Mouse (Mus musculus): ENCODE results near the gene Gfod2. TPM values are rescaled to one million over a fixed set of nuclear protein-coding genes. Genes with fewer than 3 reads are reported as not detected.

Gene Gfod2
- total and polyA plus RNA-seq, 2 experiments from 2014 or later = 53.1 to 53.8 TPM

GRCm38 (mm10) chr8:105768485-105769257 is 10.2 kb upstream of the Gfod2 start:
- no peaks in the 10 kb centered on the region for H3K4me1 ChIP-seq (ENCODE audit: insufficient read depth, low read length)
- H3K36me3 ChIP-seq (ENCODE audit: insufficient read depth, low read length) = peaks cover 47% of the 10 kb centered on the region
- ATAC-seq = no peak
- no peak for TF ChIP-seq CTCF (IDR thresholded peaks at IDR 0.05; ENCODE audit: low read depth)
- no peaks in the 10 kb centered on the region for H3K27me3 ChIP-seq (ENCODE audit: insufficient read depth, low read length)
- H3K9me3 ChIP-seq (ENCODE audit: low read length) = no peaks in the 10 kb centered on the region
- WGBS = 93% methylated on average over 5 of the region's 5 CpGs
- no peak overlapping the region for H3K9ac ChIP-seq (replicated peaks; ENCODE audit: low read length)
- H3K4me3 ChIP-seq (ENCODE audit: low read length) = no peak overlapping the region
- no peak overlapping the region for H3K27ac ChIP-seq
- DNase-seq (ENCODE audit: low spot score) = no peak
- no peak overlapping the region for H3K4me2 ChIP-seq (ENCODE audit: low read depth, low read length)

- DNase-seq (ENCODE audit: low spot score) = no peak
- Histone ChIP-seq H3K27me3 (ENCODE audit: insufficient read depth, low read length) (no peaks in the 10 kb centered on the region), H3K27ac (peak overlapping the region; percentile 93), H3K36me3 (ENCODE audit: insufficient read depth, low read length) (no peaks in the 10 kb centered on the region), H3K4me2 (ENCODE audit: low read depth, low read length) (peak overlapping the region; percentile 62), H3K9me3 (ENCODE audit: low read length) (no peaks in the 10 kb centered on the region), H3K4me3 (ENCODE audit: low read length) (peak overlapping the region; percentile 97), H3K9ac (replicated peaks; ENCODE audit: low read length) (peak overlapping the region; percentile 80), H3K4me1 (ENCODE audit: insufficient read depth, low read length) (0 out of 2 replicates have a peak, but pooled peaks cover 5% of the 10 kb centered on the region)
- ATAC-seq = no peak; the same call in 1 of the 2 replicates
- no peak for TF ChIP-seq CTCF (IDR thresholded peaks at IDR 0.05; ENCODE audit: low read depth)
- WGBS = under 1% methylated on average over 12 of the region's 12 CpGs
These were observed 628 bp downstream of the Gfod2 start for GRCm38 (mm10) chr8:105757796-105758276.

DNA sequence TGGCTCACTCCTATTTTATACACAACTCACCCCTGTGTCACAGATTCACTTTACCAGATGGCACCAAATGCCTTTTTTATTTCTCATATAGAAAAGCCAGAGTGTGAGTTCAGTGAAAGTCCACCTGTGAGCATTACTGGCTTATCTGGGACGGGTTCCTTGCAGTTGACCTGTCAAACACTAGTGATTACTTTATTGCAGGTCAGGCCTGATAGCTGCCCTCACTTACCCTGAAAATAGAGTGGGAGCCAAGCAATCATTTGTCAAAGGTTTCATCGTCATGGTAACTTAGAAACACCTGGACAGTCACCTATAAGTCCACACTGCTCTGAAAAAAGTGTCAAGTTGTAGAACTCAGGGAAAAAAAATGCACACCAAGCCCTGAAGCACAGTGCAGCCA is 3.8 kb downstream of the Gfod2 start:
- no peak for DNase-seq (ENCODE audit: low spot score)
- no peak for ATAC-seq
- no peaks in the 10 kb centered on the region for H3K9me3 ChIP-seq (ENCODE audit: low read length)
- no peak overlapping the region for H3K27ac ChIP-seq
- no peaks in the 10 kb centered on the region for H3K27me3 ChIP-seq (ENCODE audit: insufficient read depth, low read length)
- 79% methylated on average over 2 of the region's 2 CpGs for WGBS
- H3K4me2 ChIP-seq (ENCODE audit: low read depth, low read length) = no peak overlapping the region
- no peaks in the 10 kb centered on the region for H3K36me3 ChIP-seq (ENCODE audit: insufficient read depth, low read length)
- peaks cover 11% of the 10 kb centered on the region for H3K4me1 ChIP-seq (ENCODE audit: insufficient read depth, low read length)
- TF ChIP-seq CTCF (IDR thresholded peaks at IDR 0.05; ENCODE audit: low read depth) = no peak
- H3K9ac ChIP-seq (replicated peaks; ENCODE audit: low read length) = no peak overlapping the region
- no peak overlapping the region for H3K4me3 ChIP-seq (ENCODE audit: low read length)

DNA sequence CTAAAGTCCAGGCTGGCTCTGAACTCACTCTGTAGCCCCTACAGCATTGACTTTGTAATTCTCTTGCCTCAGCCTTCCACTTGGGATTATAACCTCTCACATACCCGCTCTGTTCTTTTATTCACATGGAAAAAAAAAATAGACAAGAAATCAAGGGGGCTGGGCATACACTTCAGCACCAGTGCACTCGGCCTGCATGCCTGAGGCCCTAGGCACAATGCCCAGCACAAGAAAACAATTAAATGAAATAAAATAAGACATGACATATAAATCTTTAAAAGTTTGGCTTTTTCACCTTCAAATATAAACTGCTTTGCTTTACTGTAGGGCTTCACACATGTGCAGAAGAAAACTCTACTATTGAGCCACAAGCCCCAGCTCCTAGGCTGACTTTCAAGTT is 4.5 kb downstream of the Gfod2 start:
- no peaks in the 10 kb centered on the region for H3K9me3 ChIP-seq (ENCODE audit: low read length)
- H3K27me3 ChIP-seq (ENCODE audit: insufficient read depth, low read length) = no peaks in the 10 kb centered on the region
- no peak overlapping the region for H3K27ac ChIP-seq
- no peak for DNase-seq (ENCODE audit: low spot score)
- no peak overlapping the region for H3K4me3 ChIP-seq (ENCODE audit: low read length)
- no peak overlapping the region for H3K4me2 ChIP-seq (ENCODE audit: low read depth, low read length)
- H3K36me3 ChIP-seq (ENCODE audit: insufficient read depth, low read length) = no peaks in the 10 kb centered on the region
- 44% methylated on average over 2 of the region's 2 CpGs for WGBS
- TF ChIP-seq CTCF (IDR thresholded peaks at IDR 0.05; ENCODE audit: low read depth) = no peak
- no peak overlapping the region for H3K9ac ChIP-seq (replicated peaks; ENCODE audit: low read length)
- peaks cover 11% of the 10 kb centered on the region for H3K4me1 ChIP-seq (ENCODE audit: insufficient read depth, low read length)
- ATAC-seq = no peak

DNA sequence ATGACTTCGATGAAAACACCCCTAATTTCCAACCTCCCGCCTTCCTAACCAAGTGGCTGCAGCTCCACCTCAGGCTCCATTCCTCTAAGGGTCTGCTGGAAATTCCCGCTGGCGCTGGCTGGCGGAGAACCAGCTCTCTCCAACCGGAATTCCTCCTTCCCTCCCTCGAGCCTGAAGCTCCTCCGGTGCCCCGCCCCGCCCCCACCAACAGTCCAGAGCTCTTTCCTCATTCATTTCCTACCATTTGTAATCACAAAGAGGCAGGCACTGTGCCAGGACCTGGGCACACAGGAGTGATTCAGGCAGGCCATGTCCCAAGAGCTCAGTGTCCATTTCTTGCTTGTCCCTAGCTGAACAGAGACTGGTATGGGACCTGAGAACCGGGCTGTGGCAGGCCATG is 7.9 kb downstream of the Gfod2 start:
- peak overlapping the region; percentile 27 for H3K4me2 ChIP-seq (ENCODE audit: low read depth, low read length)
- peaks cover 7% of the 10 kb centered on the region for H3K4me1 ChIP-seq (ENCODE audit: insufficient read depth, low read length)
- H3K27ac ChIP-seq = peak overlapping the region; percentile 2; the same call in 1 of the 2 replicates
- H3K9ac ChIP-seq (replicated peaks; ENCODE audit: low read length) = peak overlapping the region; percentile 26; the same call in 1 of the 2 replicates
- DNase-seq (ENCODE audit: low spot score) = peak; percentile 75
- no peaks in the 10 kb centered on the region for H3K36me3 ChIP-seq (ENCODE audit: insufficient read depth, low read length)
- H3K4me3 ChIP-seq (ENCODE audit: low read length) = no peak overlapping the region
- no peak for TF ChIP-seq CTCF (IDR thresholded peaks at IDR 0.05; ENCODE audit: low read depth)
- WGBS = 9% methylated on average over 11 of the region's 11 CpGs
- no peaks in the 10 kb centered on the region for H3K27me3 ChIP-seq (ENCODE audit: insufficient read depth, low read length)
- 0 out of 2 replicates have a peak, but pooled peaks have one; percentile 21 for ATAC-seq
- H3K9me3 ChIP-seq (ENCODE audit: low read length) = no peaks in the 10 kb centered on the region

GRCm38 (mm10) chr8:105743301-105743700 is 15.2 kb downstream of the Gfod2 start:
- no peak overlapping the region for H3K4me3 ChIP-seq (ENCODE audit: low read length)
- H3K9me3 ChIP-seq (ENCODE audit: low read length) = no peaks in the 10 kb centered on the region
- H3K27me3 ChIP-seq (ENCODE audit: insufficient read depth, low read length) = no peaks in the 10 kb centered on the region
- no peak overlapping the region for H3K9ac ChIP-seq (replicated peaks; ENCODE audit: low read length)
- no peak overlapping the region for H3K27ac ChIP-seq
- no peaks in the 10 kb centered on the region for H3K36me3 ChIP-seq (ENCODE audit: insufficient read depth, low read length)
- H3K4me2 ChIP-seq (ENCODE audit: low read depth, low read length) = no peak overlapping the region
- WGBS = 88% methylated on average over 4 of the region's 4 CpGs
- DNase-seq (ENCODE audit: low spot score) (no peak), ATAC-seq (no peak)
- H3K4me1 ChIP-seq (ENCODE audit: insufficient read depth, low read length) = no peaks in the 10 kb centered on the region
- TF ChIP-seq CTCF (IDR thresholded peaks at IDR 0.05; ENCODE audit: low read depth) = no peak

GRCm38 (mm10) chr8:105739216-105739615 is 19.2 kb downstream of the Gfod2 start:
- no peaks in the 10 kb centered on the region for H3K27me3 ChIP-seq (ENCODE audit: insufficient read depth, low read length)
- TF ChIP-seq CTCF (IDR thresholded peaks at IDR 0.05; ENCODE audit: low read depth) = no peak
- H3K36me3 ChIP-seq (ENCODE audit: insufficient read depth, low read length) = no peaks in the 10 kb centered on the region
- H3K4me3 ChIP-seq (ENCODE audit: low read length) = no peak overlapping the region
- H3K4me1 ChIP-seq (ENCODE audit: insufficient read depth, low read length) = no peaks in the 10 kb centered on the region
- no peak overlapping the region for H3K9ac ChIP-seq (replicated peaks; ENCODE audit: low read length)
- 90% methylated on average over 5 of the region's 5 CpGs for WGBS
- H3K9me3 ChIP-seq (ENCODE audit: low read length) = no peaks in the 10 kb centered on the region
- no peak for DNase-seq (ENCODE audit: low spot score)
- no peak overlapping the region for H3K27ac ChIP-seq
- H3K4me2 ChIP-seq (ENCODE audit: low read depth, low read length) = no peak overlapping the region
- ATAC-seq = no peak

Data from hindbrain, postnatal 0 days (tissue).